Mouse (Mus musculus) C2C12 (cell line): ENCODE data around the gene Klhl36.

Experiments
- CTCF ChIP-seq: IDR thresholded peaks from one replicate; pipeline ENCODE4 v1.5.1; 2011; ENCODE audit not compliant: control insufficient read depth, insufficient read depth, insufficient read length
- FOSL1 ChIP-seq: IDR thresholded peaks from one replicate; pipeline ENCODE4 v1.8.0; 2011; ENCODE audit warnings: mild to moderate bottlenecking, low read length; ENCODE audit not compliant: poor library complexity, insufficient read depth, severe bottlenecking
- MYOG ChIP-seq: IDR thresholded peaks from one replicate; pipeline ENCODE4 v1.6.1; 2011; ENCODE audit not compliant: control insufficient read depth, insufficient read length; ENCODE audit errors: extremely low read depth
- USF1 ChIP-seq: IDR thresholded peaks from one replicate; pipeline ENCODE4 v1.6.1; 2011; ENCODE audit warnings: low read depth, mild to moderate bottlenecking, control low read depth, moderate library complexity

GRCm38 (mm10) chr8:119862749-119863148 is 683 bp downstream of the Klhl36 start:
- TF ChIP-seq CTCF (no peak), USF1 (no peak), MYOG (no peak), FOSL1 (no peak)
